Mouse (Mus musculus): ENCODE data around the gene Ccndbp1. TPM values are rescaled to one million over a fixed set of nuclear protein-coding genes. Genes with fewer than 3 reads are reported as not detected.
"Not testable (repeated sequence)": the region's sequence is repeated elsewhere in the genome, so short reads cannot be mapped to it uniquely, and the experiment has no call there.

The Ccndbp1 gene
- polyA plus RNA-seq, 1 experiment from 2014 or later, result 53.6 TPM

GRCm38 (mm10) chr2:121008664-121009007, 433 bp downstream of the Ccndbp1 start:
- WGBS, result 1% methylated on average over 12 of the region's 12 CpGs
- H3K27ac ChIP-seq (ENCODE audit: low read depth, low read length), result no peak overlapping the region; the same call in 1 of the 2 replicates
- H3K36me3 ChIP-seq (ENCODE audit: control insufficient read depth, insufficient read depth, low read length), result peaks cover 13% of the 10 kb centered on the region; the same call in 1 of the 2 replicates
- H3K27me3 ChIP-seq (ENCODE audit: control insufficient read depth, insufficient read depth, low read length), result no peaks in the 10 kb centered on the region
- H3K9me3 ChIP-seq (ENCODE audit: control insufficient read depth, low read length), result no peaks in the 10 kb centered on the region
- H3K4me2 ChIP-seq (replicated peaks; ENCODE audit: low read depth, low read length), result peak overlapping the region; percentile 81
- H3K9ac ChIP-seq (ENCODE audit: low read depth, low read length), result peak overlapping the region; percentile 72
- H3K4me3 ChIP-seq (ENCODE audit: low read length), result peak overlapping the region; percentile 84
- peaks cover 7% of the 10 kb centered on the region; the same call in 1 of the 2 replicates for H3K4me1 ChIP-seq (ENCODE audit: control insufficient read depth, insufficient read depth, low read length)
- peak; percentile 9; the same call in 1 of the 2 replicates for ATAC-seq (ENCODE audit: low FRiP score, low TSS enrichment)

DNA sequence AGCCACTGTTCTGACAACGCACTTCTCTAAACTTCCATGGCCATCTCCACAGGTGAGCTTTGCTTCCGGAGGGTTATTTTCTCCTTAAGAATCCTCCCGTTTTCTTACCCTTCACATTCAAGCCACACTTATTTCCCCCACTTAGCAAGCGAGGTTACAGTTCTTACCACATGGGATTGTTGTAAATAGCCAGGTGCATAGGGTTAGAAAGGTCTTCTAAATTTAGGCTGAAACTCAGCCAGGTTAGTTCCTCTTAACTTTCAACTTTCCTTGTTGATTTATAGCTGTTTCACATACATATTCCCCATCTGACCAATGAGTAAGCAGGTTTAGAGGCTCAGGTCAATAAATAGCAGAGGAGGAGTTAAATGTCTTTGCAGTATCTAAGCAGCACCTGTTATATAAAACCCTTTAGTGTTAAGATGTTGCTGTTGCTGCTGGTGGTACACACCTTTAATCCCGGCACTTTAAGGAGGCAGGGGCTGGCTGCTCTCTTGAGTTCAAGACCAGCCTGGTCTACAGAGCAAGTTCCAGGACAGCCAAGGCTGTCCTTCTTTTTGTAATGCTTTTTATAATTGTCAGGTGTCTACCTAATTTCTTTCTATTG, 971 bp downstream of the Ccndbp1 start:
- Histone ChIP-seq H3K4me2 (replicated peaks; ENCODE audit: low read depth, low read length) (peak overlapping the region; percentile 81), H3K4me1 (ENCODE audit: control insufficient read depth, insufficient read depth, low read length) (peaks cover 7% of the 10 kb centered on the region; the same call in 1 of the 2 replicates), H3K27ac (ENCODE audit: low read depth, low read length) (no peak overlapping the region), H3K9me3 (ENCODE audit: control insufficient read depth, low read length) (no peaks in the 10 kb centered on the region), H3K4me3 (ENCODE audit: low read length) (peak overlapping the region; percentile 84), H3K36me3 (ENCODE audit: control insufficient read depth, insufficient read depth, low read length) (peaks cover 15% of the 10 kb centered on the region; the same call in 1 of the 2 replicates), H3K27me3 (ENCODE audit: control insufficient read depth, insufficient read depth, low read length) (no peaks in the 10 kb centered on the region), H3K9ac (ENCODE audit: low read depth, low read length) (peak overlapping the region; percentile 72; the same call in 1 of the 2 replicates)
- no peak for ATAC-seq (ENCODE audit: low FRiP score, low TSS enrichment)
- WGBS, result 21% methylated on average over 5 of the region's 5 CpGs

DNA sequence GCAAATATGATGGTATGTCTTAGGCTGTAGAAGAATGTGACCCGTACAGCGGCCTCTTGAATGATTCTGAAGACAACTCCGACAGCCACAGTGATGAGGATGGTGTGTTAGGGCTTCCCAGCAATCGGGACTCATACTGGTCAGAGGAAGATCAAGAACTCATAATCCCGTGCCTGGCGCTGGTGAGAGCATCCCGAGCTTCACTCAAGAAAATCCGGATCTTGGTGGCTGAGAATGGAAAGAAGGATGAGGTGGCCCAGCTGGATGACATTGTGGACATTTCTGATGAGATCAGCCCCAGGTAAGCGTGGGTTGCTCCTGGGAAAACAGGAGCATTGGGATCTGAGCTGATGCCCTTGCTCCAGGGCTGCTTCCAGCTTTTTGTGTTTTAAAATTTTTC, 4.5 kb downstream of the Ccndbp1 start:
- Histone ChIP-seq H3K4me2 (replicated peaks; ENCODE audit: low read depth, low read length) (no peak overlapping the region), H3K36me3 (ENCODE audit: control insufficient read depth, insufficient read depth, low read length) (peaks cover 37% of the 10 kb centered on the region), H3K27ac (ENCODE audit: low read depth, low read length) (no peak overlapping the region), H3K9me3 (ENCODE audit: control insufficient read depth, low read length) (no peaks in the 10 kb centered on the region), H3K9ac (ENCODE audit: low read depth, low read length) (no peak overlapping the region), H3K4me3 (ENCODE audit: low read length) (no peak overlapping the region), H3K4me1 (ENCODE audit: control insufficient read depth, insufficient read depth, low read length) (peaks cover 7% of the 10 kb centered on the region; the same call in 1 of the 2 replicates), H3K27me3 (ENCODE audit: control insufficient read depth, insufficient read depth, low read length) (no peaks in the 10 kb centered on the region)
- 89% methylated on average over 9 of the region's 9 CpGs for WGBS
- ATAC-seq (ENCODE audit: low FRiP score, low TSS enrichment), result no peak

DNA sequence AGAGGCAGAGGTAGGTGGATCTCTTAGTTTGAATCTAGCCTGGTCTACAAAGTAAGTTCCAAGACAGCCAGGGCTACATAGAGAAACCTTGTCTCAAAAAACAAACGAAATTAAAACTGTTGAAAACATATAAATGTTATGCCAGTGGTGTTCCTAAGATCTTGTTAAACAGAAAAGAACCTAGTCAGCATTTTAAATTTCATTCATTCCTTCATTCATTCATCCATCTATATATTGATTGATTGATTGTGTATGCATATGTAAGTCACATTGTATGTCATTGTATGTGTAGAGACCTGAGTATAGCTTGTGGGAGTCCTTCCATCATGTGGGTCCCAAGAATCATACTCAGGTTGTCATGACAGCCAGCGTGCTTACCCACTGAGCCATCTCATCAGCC, 7.3 kb downstream of the Ccndbp1 start:
- Histone ChIP-seq H3K4me2 (replicated peaks; ENCODE audit: low read depth, low read length) (no peak overlapping the region), H3K36me3 (ENCODE audit: control insufficient read depth, insufficient read depth, low read length) (peaks cover 37% of the 10 kb centered on the region)

DNA sequence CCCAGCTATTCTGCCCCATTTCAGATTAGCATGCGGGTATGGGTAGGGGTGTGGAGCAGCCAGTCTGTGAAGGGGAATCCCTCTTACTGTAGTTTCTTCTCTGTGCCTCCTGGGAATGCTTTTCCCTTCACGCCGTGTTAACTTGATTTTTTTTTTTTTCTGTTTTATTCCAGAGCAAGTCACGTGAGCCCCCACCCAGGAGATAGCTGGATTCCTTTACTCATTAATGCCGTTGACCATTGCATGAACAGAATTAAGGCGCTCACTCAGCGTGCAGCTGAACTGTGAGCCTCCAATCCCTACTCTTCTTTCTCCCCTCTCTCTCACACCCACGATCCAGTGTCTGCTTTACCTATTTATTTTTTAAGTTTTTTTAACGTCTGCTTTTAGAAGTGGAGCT, 8.0 kb downstream of the Ccndbp1 start:
- no peaks in the 10 kb centered on the region for H3K9me3 ChIP-seq (ENCODE audit: control insufficient read depth, low read length)
- H3K4me2 ChIP-seq (replicated peaks; ENCODE audit: low read depth, low read length), result no peak overlapping the region
- H3K9ac ChIP-seq (ENCODE audit: low read depth, low read length), result no peak overlapping the region
- WGBS, result 87% methylated on average over 9 of the region's 9 CpGs
- ATAC-seq (ENCODE audit: low FRiP score, low TSS enrichment), result no peak
- no peaks in the 10 kb centered on the region for H3K4me1 ChIP-seq (ENCODE audit: control insufficient read depth, insufficient read depth, low read length)
- H3K4me3 ChIP-seq (ENCODE audit: low read length), result no peak overlapping the region
- H3K36me3 ChIP-seq (ENCODE audit: control insufficient read depth, insufficient read depth, low read length), result peaks cover 35% of the 10 kb centered on the region
- no peak overlapping the region for H3K27ac ChIP-seq (ENCODE audit: low read depth, low read length)
- no peaks in the 10 kb centered on the region for H3K27me3 ChIP-seq (ENCODE audit: control insufficient read depth, insufficient read depth, low read length)

More for the DNA sequence above, 7.3 kb downstream of the Ccndbp1 start:
- 88% methylated on average over 2 of the region's 2 CpGs for WGBS
- Histone ChIP-seq H3K9ac (ENCODE audit: low read depth, low read length) (no peak overlapping the region), H3K9me3 (ENCODE audit: control insufficient read depth, low read length) (no peaks in the 10 kb centered on the region), H3K27ac (ENCODE audit: low read depth, low read length) (no peak overlapping the region), H3K4me3 (ENCODE audit: low read length) (no peak overlapping the region), H3K27me3 (ENCODE audit: control insufficient read depth, insufficient read depth, low read length) (no peaks in the 10 kb centered on the region), H3K4me1 (ENCODE audit: control insufficient read depth, insufficient read depth, low read length) (no peaks in the 10 kb centered on the region)
- no peak for ATAC-seq (ENCODE audit: low FRiP score, low TSS enrichment)

DNA sequence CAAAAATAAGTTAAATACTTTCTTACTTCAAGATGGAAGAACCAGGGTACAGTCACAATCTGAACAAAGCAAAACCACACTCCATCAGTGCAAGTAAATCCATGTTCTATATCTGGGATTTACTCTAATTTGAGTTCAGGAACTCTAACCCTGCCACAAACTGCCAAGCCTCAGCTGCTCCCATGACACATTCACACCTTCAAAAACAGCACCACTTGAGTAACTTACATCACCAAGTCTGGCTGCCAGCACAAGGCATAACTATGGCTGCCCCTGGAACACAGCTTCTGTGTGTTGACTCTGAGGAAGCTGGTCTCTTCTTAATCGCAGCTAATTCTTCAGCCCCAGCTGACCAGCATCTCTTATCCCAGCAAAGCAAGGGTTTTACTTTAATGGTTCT, 8.9 kb downstream of the Ccndbp1 start:
- 90% methylated on average over 1 of the region's 1 CpGs for WGBS
- H3K9ac ChIP-seq (ENCODE audit: low read depth, low read length), result no peak overlapping the region
- H3K27me3 ChIP-seq (ENCODE audit: control insufficient read depth, insufficient read depth, low read length), result no peaks in the 10 kb centered on the region
- no peaks in the 10 kb centered on the region for H3K4me1 ChIP-seq (ENCODE audit: control insufficient read depth, insufficient read depth, low read length)
- H3K4me2 ChIP-seq (replicated peaks; ENCODE audit: low read depth, low read length), result no peak overlapping the region
- no peaks in the 10 kb centered on the region for H3K9me3 ChIP-seq (ENCODE audit: control insufficient read depth, low read length)
- no peak overlapping the region for H3K27ac ChIP-seq (ENCODE audit: low read depth, low read length)
- no peak for ATAC-seq (ENCODE audit: low FRiP score, low TSS enrichment)
- no peak overlapping the region for H3K4me3 ChIP-seq (ENCODE audit: low read length)
- peaks cover 31% of the 10 kb centered on the region for H3K36me3 ChIP-seq (ENCODE audit: control insufficient read depth, insufficient read depth, low read length)

DNA sequence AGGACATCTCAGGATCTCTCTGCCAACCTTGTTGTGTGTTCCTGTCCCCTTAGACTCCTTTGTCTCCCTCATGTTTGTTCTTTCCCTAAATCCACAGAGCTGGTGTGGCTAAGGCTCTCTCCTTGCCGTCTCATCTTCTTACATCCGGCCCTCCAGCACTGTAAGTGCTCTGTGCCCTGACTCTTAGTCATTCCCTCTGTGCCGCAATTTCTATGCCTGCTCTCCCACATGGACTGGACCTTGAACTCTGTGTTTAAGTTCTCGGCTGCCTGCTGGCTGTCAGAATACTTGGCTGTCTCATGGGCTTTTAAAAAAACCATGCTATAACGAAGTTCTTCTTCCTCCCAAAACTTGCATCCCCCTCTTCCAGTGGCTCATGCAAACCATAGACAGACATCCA, 14.7 kb downstream of the Ccndbp1 start:
- no peaks in the 10 kb centered on the region for H3K4me1 ChIP-seq (ENCODE audit: control insufficient read depth, insufficient read depth, low read length)
- no peak overlapping the region for H3K4me3 ChIP-seq (ENCODE audit: low read length)
- 57% methylated on average over 5 of the region's 5 CpGs for WGBS
- no peak overlapping the region for H3K9ac ChIP-seq (ENCODE audit: low read depth, low read length)
- H3K36me3 ChIP-seq (ENCODE audit: control insufficient read depth, insufficient read depth, low read length), result no peaks in the 10 kb centered on the region
- no peak overlapping the region for H3K27ac ChIP-seq (ENCODE audit: low read depth, low read length)
- no peak for ATAC-seq (ENCODE audit: low FRiP score, low TSS enrichment)
- H3K9me3 ChIP-seq (ENCODE audit: control insufficient read depth, low read length), result no peaks in the 10 kb centered on the region
- no peaks in the 10 kb centered on the region for H3K27me3 ChIP-seq (ENCODE audit: control insufficient read depth, insufficient read depth, low read length)
- H3K4me2 ChIP-seq (replicated peaks; ENCODE audit: low read depth, low read length), result no peak overlapping the region

DNA sequence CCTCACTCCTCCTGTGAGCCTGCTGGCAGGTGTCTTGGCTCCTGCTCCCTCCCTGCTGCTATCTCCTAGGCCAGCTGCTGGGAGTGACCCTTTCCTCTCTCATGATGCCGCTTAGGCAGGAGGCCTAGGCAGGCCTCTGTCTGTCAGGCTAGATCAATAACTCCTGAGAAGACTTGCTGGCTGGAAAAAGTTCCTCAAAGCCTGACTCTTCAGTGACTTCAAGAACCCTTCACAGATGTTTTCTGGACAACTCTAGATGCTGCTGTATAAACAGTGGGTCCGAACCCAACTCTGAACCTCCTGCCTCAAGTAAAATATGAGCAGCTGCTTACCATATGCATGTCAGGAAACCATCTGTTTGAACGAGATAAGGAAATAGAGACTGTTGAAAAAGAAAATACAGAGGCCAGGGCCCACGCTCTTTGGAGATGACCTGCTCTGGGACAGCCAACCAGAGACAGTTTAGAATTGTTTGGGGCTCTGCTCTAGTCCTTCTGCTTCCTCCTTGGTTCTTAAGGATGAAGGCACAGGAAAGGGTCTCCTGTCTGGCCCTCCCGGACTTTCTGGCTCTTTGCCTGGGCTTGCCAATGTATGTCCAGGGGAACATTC, 28.6 kb downstream of the Ccndbp1 start, which contains the start of gene Epb42:
Gene Epb42 (minus strand): TSS at position 340 of the 609 bp plus-strand sequence.
- no peaks in the 10 kb centered on the region for H3K36me3 ChIP-seq (ENCODE audit: control insufficient read depth, insufficient read depth, low read length)
- H3K27me3 ChIP-seq (ENCODE audit: control insufficient read depth, insufficient read depth, low read length), result no peaks in the 10 kb centered on the region
- no peak within 1 kb of the TSS for H3K4me3 ChIP-seq (ENCODE audit: low read length)
- H3K4me1 ChIP-seq (ENCODE audit: control insufficient read depth, insufficient read depth, low read length), result no peaks in the 10 kb centered on the region
- WGBS, result 47% methylated on average over 5 of the region's 5 CpGs
- H3K9me3 ChIP-seq (ENCODE audit: control insufficient read depth, low read length), result no peaks in the 10 kb centered on the region
- H3K9ac ChIP-seq (ENCODE audit: low read depth, low read length), result no peak within 1 kb of the TSS
- no peak within 1 kb of the TSS for H3K4me2 ChIP-seq (replicated peaks; ENCODE audit: low read depth, low read length)
- H3K27ac ChIP-seq (ENCODE audit: low read depth, low read length), result no peak within 1 kb of the TSS
- no peak for ATAC-seq (ENCODE audit: low FRiP score, low TSS enrichment)

DNA sequence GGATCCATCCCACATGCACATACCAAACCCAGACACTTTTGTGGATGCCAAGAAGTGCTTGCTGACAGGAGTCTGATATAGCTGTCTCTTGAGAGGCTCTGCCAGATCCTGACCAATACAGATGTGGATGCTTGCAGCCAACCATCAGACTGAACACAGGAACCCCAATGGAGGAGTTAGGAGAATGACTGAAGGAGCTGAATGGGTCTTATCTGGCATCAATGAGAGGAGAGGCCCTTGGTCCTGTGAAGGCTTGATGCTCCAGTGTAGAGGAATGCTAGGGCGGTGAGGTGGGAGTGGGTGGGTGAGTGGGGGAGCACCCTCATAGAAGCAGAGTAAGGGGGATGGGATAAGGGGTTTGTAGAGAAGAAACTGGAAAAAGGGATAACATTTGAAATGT, 30.6 kb downstream of the Ccndbp1 start:
- not testable (repeated sequence) for H3K4me1 ChIP-seq (ENCODE audit: control insufficient read depth, insufficient read depth, low read length); H3K9me3 ChIP-seq (ENCODE audit: control insufficient read depth, low read length); ATAC-seq (ENCODE audit: low FRiP score, low TSS enrichment); H3K27ac ChIP-seq (ENCODE audit: low read depth, low read length); H3K4me3 ChIP-seq (ENCODE audit: low read length); H3K27me3 ChIP-seq (ENCODE audit: control insufficient read depth, insufficient read depth, low read length); H3K36me3 ChIP-seq (ENCODE audit: control insufficient read depth, insufficient read depth, low read length); H3K4me2 ChIP-seq (replicated peaks; ENCODE audit: low read depth, low read length); H3K9ac ChIP-seq (ENCODE audit: low read depth, low read length)
- WGBS, result 90% methylated on average over 1 of the region's 1 CpGs
